43 mouse cellular contexts compared by ENCODE assay signal in genomic region chr12:71149456-71149855, GRCm38 (mm10). TPM values are rescaled to one million over a fixed set of nuclear protein-coding genes. Genes with fewer than 3 reads are reported as not detected.
"Had no signal": no experiment of that assay in that cellular context is flagged by ENCODE, and none has a peak within 500 bp of the region (broad histone marks: within the 10 kb centered on the region; RNA-seq: fewer than 3 reads in every experiment).

No protein-coding gene starts in this region.

- H3K4me3 ChIP-seq: heart, adult 2 months; heart, embryonic 13.5 days; heart, embryonic 15.5 days; hindbrain, embryonic 13.5 days; hindbrain, embryonic 15.5 days; kidney, embryonic 15.5 days; limb, embryonic 13.5 days; limb, embryonic 15.5 days; liver, embryonic 12.5 days had no signal

- DNase-seq: gastrocnemius, postnatal 14 days; gastrocnemius, postnatal 36 days; heart, adult 11 months; heart, adult 2 months; heart, postnatal 14 days; heart, postnatal 36 days; kidney, adult 11 months; kidney, adult 2 months; kidney, adult 9 months; kidney, postnatal 14 days; kidney, postnatal 36 days; layer of hippocampus, adult 9-11 months; layer of hippocampus, postnatal 36 days; left cerebral cortex, postnatal 4 days had no signal

- H3K4me2 ChIP-seq: heart, embryonic 11.5 days; heart, embryonic 13.5 days; heart, embryonic 15.5 days; hindbrain, embryonic 13.5 days; hindbrain, embryonic 15.5 days; kidney, embryonic 15.5 days; limb, embryonic 13.5 days; limb, embryonic 15.5 days; liver, embryonic 12.5 days had no signal

- H3K9ac ChIP-seq: heart, embryonic 13.5 days; heart, embryonic 15.5 days; hindbrain, embryonic 13.5 days; hindbrain, embryonic 15.5 days; kidney, embryonic 15.5 days; limb, embryonic 13.5 days; limb, embryonic 15.5 days; liver, embryonic 12.5 days; liver, embryonic 14.5 days had no signal

- H3K27ac ChIP-seq: heart, adult 2 months; heart, embryonic 13.5 days; heart, embryonic 15.5 days; hindbrain, embryonic 13.5 days; hindbrain, embryonic 15.5 days; hindbrain, postnatal 0 days; kidney, embryonic 15.5 days; kidney, postnatal 0 days; limb, embryonic 13.5 days; limb, embryonic 15.5 days; liver, embryonic 12.5 days; liver, embryonic 14.5 days had no signal

- ATAC-seq: hindbrain, postnatal 0 days; intestine, embryonic 16.5 days had no signal

- H3K27me3 ChIP-seq: heart, embryonic 13.5 days; heart, embryonic 15.5 days; hindbrain, embryonic 13.5 days; hindbrain, embryonic 15.5 days; kidney, embryonic 15.5 days; limb, embryonic 13.5 days; limb, embryonic 15.5 days; liver, embryonic 12.5 days had no signal

- H3K9me3 ChIP-seq: heart, embryonic 13.5 days; heart, embryonic 15.5 days; hindbrain, embryonic 13.5 days; hindbrain, embryonic 15.5 days; kidney, embryonic 15.5 days; limb, embryonic 13.5 days; limb, embryonic 15.5 days; liver, embryonic 12.5 days had no signal

- H3K4me1 ChIP-seq: heart, embryonic 13.5 days; heart, embryonic 15.5 days; hindbrain, embryonic 13.5 days; hindbrain, embryonic 15.5 days; kidney, embryonic 15.5 days; limb, embryonic 13.5 days; limb, embryonic 15.5 days; liver, embryonic 12.5 days had no signal

RNA-seq across cellular contexts. Expression of gene Tomm20l, which starts 38.2 kb away (rescaled TPM):
- total RNA-seq: gastrocnemius, adult 18-20 months; gastrocnemius, adult 8-10 months; gastrocnemius, postnatal 14 days; gastrocnemius, postnatal 36 days; hematopoietic stem cell, adult 5-6 weeks; hindbrain, postnatal 0 days; layer of hippocampus, adult 18-20 months; layer of hippocampus, adult 8-10 months; layer of hippocampus, postnatal 14 days; layer of hippocampus, postnatal 36 days; left cerebral cortex, adult 18-20 months; left cerebral cortex, adult 8-10 months; left cerebral cortex, postnatal 10 days; left cerebral cortex, postnatal 25 days; left cerebral cortex, postnatal 4 days; liver, adult 2 months had no signal
- polyA plus RNA-seq: gonadal fat pad, adult 2 months; heart, adult 2 months; heart, postnatal 0 days; hindbrain, embryonic 11.5 days; hindbrain, embryonic 13.5 days; hindbrain, embryonic 15.5 days; intestine, embryonic 14.5 days; intestine, embryonic 16.5 days; kidney, adult 2 months; kidney, embryonic 15.5 days; kidney, postnatal 0 days; large intestine, adult 2 months; limb, embryonic 13.5 days; limb, embryonic 15.5 days; liver, adult 2 months; liver, embryonic 12.5 days; liver, embryonic 14.5 days had no signal
